Mouse (Mus musculus): ENCODE measurements around the gene Trappc2l. TPM values are rescaled to one million over a fixed set of nuclear protein-coding genes. Genes with fewer than 3 reads are reported as not detected.
"Not testable (repeated sequence)": the region's sequence is repeated elsewhere in the genome, so short reads cannot be mapped to it uniquely, and the experiment has no call there.

Trappc2l gene
- polyA plus RNA-seq, 1 experiment from 2014 or later: 101 TPM

- Histone ChIP-seq H3K4me1 (ENCODE audit: control insufficient read depth, insufficient read depth, low read length) (no peaks in the 10 kb centered on the region), H3K4me2 (ENCODE audit: low read length) (no peak overlapping the region), H3K9me3 (replicated peaks; ENCODE audit: control insufficient read depth, low read length, poor library complexity, severe bottlenecking) (no peaks in the 10 kb centered on the region), H3K27ac (ENCODE audit: low read length) (no peak overlapping the region), H3K4me3 (ENCODE audit: low read depth, low read length) (no peak overlapping the region), H3K36me3 (ENCODE audit: control insufficient read depth, insufficient read depth, low read length) (0 out of 2 replicates have a peak, but pooled peaks cover 3% of the 10 kb centered on the region), H3K27me3 (ENCODE audit: control insufficient read depth, insufficient read depth, low read depth, low read length) (no peaks in the 10 kb centered on the region), H3K9ac (ENCODE audit: low read depth, low read length) (no peak overlapping the region)
- WGBS: 75% methylated on average over 2 of the region's 2 CpGs
- ATAC-seq: no peak
Observed at GRCm38 (mm10) chr8:122626896-122627295, 15.5 kb downstream of the Trappc2l start.

GRCm38 (mm10) chr8:122629388-122629787, 17.9 kb downstream of the Trappc2l start:
- H3K4me1 ChIP-seq (ENCODE audit: control insufficient read depth, insufficient read depth, low read length): no peaks in the 10 kb centered on the region
- no peak overlapping the region for H3K27ac ChIP-seq (ENCODE audit: low read length)
- H3K27me3 ChIP-seq (ENCODE audit: control insufficient read depth, insufficient read depth, low read depth, low read length): no peaks in the 10 kb centered on the region
- no peak for ATAC-seq
- peaks cover 16% of the 10 kb centered on the region for H3K36me3 ChIP-seq (ENCODE audit: control insufficient read depth, insufficient read depth, low read length)
- H3K4me2 ChIP-seq (ENCODE audit: low read length): no peak overlapping the region
- no peaks in the 10 kb centered on the region for H3K9me3 ChIP-seq (replicated peaks; ENCODE audit: control insufficient read depth, low read length, poor library complexity, severe bottlenecking)
- no peak overlapping the region for H3K9ac ChIP-seq (ENCODE audit: low read depth, low read length)
- 20% methylated on average over 10 of the region's 10 CpGs for WGBS
- no peak overlapping the region for H3K4me3 ChIP-seq (ENCODE audit: low read depth, low read length)

GRCm38 (mm10) chr8:122630696-122631095, 19.3 kb downstream of the Trappc2l start:
- no peak overlapping the region for H3K4me3 ChIP-seq (ENCODE audit: low read depth, low read length)
- no peak overlapping the region for H3K27ac ChIP-seq (ENCODE audit: low read length)
- no peak overlapping the region for H3K9ac ChIP-seq (ENCODE audit: low read depth, low read length)
- no peak overlapping the region for H3K4me2 ChIP-seq (ENCODE audit: low read length)
- 51% methylated on average over 22 of the region's 22 CpGs for WGBS
- peaks cover 27% of the 10 kb centered on the region for H3K36me3 ChIP-seq (ENCODE audit: control insufficient read depth, insufficient read depth, low read length)
- H3K4me1 ChIP-seq (ENCODE audit: control insufficient read depth, insufficient read depth, low read length): no peaks in the 10 kb centered on the region
- H3K9me3 ChIP-seq (replicated peaks; ENCODE audit: control insufficient read depth, low read length, poor library complexity, severe bottlenecking): no peaks in the 10 kb centered on the region
- H3K27me3 ChIP-seq (ENCODE audit: control insufficient read depth, insufficient read depth, low read depth, low read length): no peaks in the 10 kb centered on the region
- ATAC-seq: no peak

- 80% methylated on average over 3 of the region's 3 CpGs for WGBS
Observed at GRCm38 (mm10) chr8:122632134-122632533, 20.7 kb downstream of the Trappc2l start.

GRCm38 (mm10) chr8:122633205-122633604, 21.8 kb downstream of the Trappc2l start:
- no peak overlapping the region for H3K27ac ChIP-seq (ENCODE audit: low read length)
- H3K4me1 ChIP-seq (ENCODE audit: control insufficient read depth, insufficient read depth, low read length): no peaks in the 10 kb centered on the region
- no peaks in the 10 kb centered on the region for H3K27me3 ChIP-seq (ENCODE audit: control insufficient read depth, insufficient read depth, low read depth, low read length)
- no peaks in the 10 kb centered on the region for H3K9me3 ChIP-seq (replicated peaks; ENCODE audit: control insufficient read depth, low read length, poor library complexity, severe bottlenecking)
- H3K9ac ChIP-seq (ENCODE audit: low read depth, low read length): no peak overlapping the region
- WGBS: 94% methylated on average over 14 of the region's 14 CpGs
- no peak overlapping the region for H3K4me2 ChIP-seq (ENCODE audit: low read length)
- H3K4me3 ChIP-seq (ENCODE audit: low read depth, low read length): no peak overlapping the region
- ATAC-seq: no peak
- H3K36me3 ChIP-seq (ENCODE audit: control insufficient read depth, insufficient read depth, low read length): peaks cover 30% of the 10 kb centered on the region

More at GRCm38 (mm10) chr8:122632134-122632533, 20.7 kb downstream of the Trappc2l start:
- H3K4me2 ChIP-seq (ENCODE audit: low read length); H3K9ac ChIP-seq (ENCODE audit: low read depth, low read length); H3K4me1 ChIP-seq (ENCODE audit: control insufficient read depth, insufficient read depth, low read length); H3K9me3 ChIP-seq (replicated peaks; ENCODE audit: control insufficient read depth, low read length, poor library complexity, severe bottlenecking); H3K27ac ChIP-seq (ENCODE audit: low read length); H3K27me3 ChIP-seq (ENCODE audit: control insufficient read depth, insufficient read depth, low read depth, low read length); ATAC-seq; H3K4me3 ChIP-seq (ENCODE audit: low read depth, low read length): not testable (repeated sequence)
- H3K36me3 ChIP-seq (ENCODE audit: control insufficient read depth, insufficient read depth, low read length): peaks cover 27% of the 10 kb centered on the region

- H3K27ac ChIP-seq (ENCODE audit: low read length): no peak overlapping the region
- no peaks in the 10 kb centered on the region for H3K9me3 ChIP-seq (replicated peaks; ENCODE audit: control insufficient read depth, low read length, poor library complexity, severe bottlenecking)
- H3K9ac ChIP-seq (ENCODE audit: low read depth, low read length): no peak overlapping the region
- H3K4me3 ChIP-seq (ENCODE audit: low read depth, low read length): no peak overlapping the region
- H3K4me2 ChIP-seq (ENCODE audit: low read length): no peak overlapping the region
- peaks cover 36% of the 10 kb centered on the region for H3K36me3 ChIP-seq (ENCODE audit: control insufficient read depth, insufficient read depth, low read length)
- no peaks in the 10 kb centered on the region; the same call in 1 of the 2 replicates for H3K4me1 ChIP-seq (ENCODE audit: control insufficient read depth, insufficient read depth, low read length)
- 80% methylated on average over 14 of the region's 14 CpGs for WGBS
- no peak for ATAC-seq
- no peaks in the 10 kb centered on the region for H3K27me3 ChIP-seq (ENCODE audit: control insufficient read depth, insufficient read depth, low read depth, low read length)
Observed at GRCm38 (mm10) chr8:122635878-122636802, 24.7 kb downstream of the Trappc2l start.

- Histone ChIP-seq H3K9me3 (replicated peaks; ENCODE audit: control insufficient read depth, low read length, poor library complexity, severe bottlenecking) (no peaks in the 10 kb centered on the region), H3K27ac (ENCODE audit: low read length) (no peak overlapping the region), H3K4me2 (ENCODE audit: low read length) (no peak overlapping the region), H3K27me3 (ENCODE audit: control insufficient read depth, insufficient read depth, low read depth, low read length) (no peaks in the 10 kb centered on the region), H3K4me1 (ENCODE audit: control insufficient read depth, insufficient read depth, low read length) (no peaks in the 10 kb centered on the region; the same call in 1 of the 2 replicates), H3K9ac (ENCODE audit: low read depth, low read length) (no peak overlapping the region), H3K36me3 (ENCODE audit: control insufficient read depth, insufficient read depth, low read length) (peaks cover 36% of the 10 kb centered on the region), H3K4me3 (ENCODE audit: low read depth, low read length) (no peak overlapping the region)
- ATAC-seq: no peak
- WGBS: 74% methylated on average over 9 of the region's 9 CpGs
Observed at GRCm38 (mm10) chr8:122636803-122637175, 25.3 kb downstream of the Trappc2l start.

- ATAC-seq: no peak
- 87% methylated on average over 9 of the region's 9 CpGs for whole genome bisulfite sequencing
- peaks cover 38% of the 10 kb centered on the region for H3K36me3 ChIP-seq (ENCODE audit: control insufficient read depth, insufficient read depth, low read length)
Observed at GRCm38 (mm10) chr8:122637230-122637629, 25.8 kb downstream of the Trappc2l start.

GRCm38 (mm10) chr8:122638601-122639000, 27.2 kb downstream of the Trappc2l start:
- 77% methylated on average over 16 of the region's 16 CpGs for WGBS
- ATAC-seq: no peak
- Histone ChIP-seq H3K4me1 (ENCODE audit: control insufficient read depth, insufficient read depth, low read length) (no peaks in the 10 kb centered on the region; the same call in 1 of the 2 replicates), H3K27me3 (ENCODE audit: control insufficient read depth, insufficient read depth, low read depth, low read length) (no peaks in the 10 kb centered on the region), H3K36me3 (ENCODE audit: control insufficient read depth, insufficient read depth, low read length) (peaks cover 32% of the 10 kb centered on the region), H3K4me3 (ENCODE audit: low read depth, low read length) (no peak overlapping the region), H3K4me2 (ENCODE audit: low read length) (no peak overlapping the region), H3K27ac (ENCODE audit: low read length) (no peak overlapping the region), H3K9me3 (replicated peaks; ENCODE audit: control insufficient read depth, low read length, poor library complexity, severe bottlenecking) (no peaks in the 10 kb centered on the region), H3K9ac (ENCODE audit: low read depth, low read length) (no peak overlapping the region)

More at GRCm38 (mm10) chr8:122637230-122637629, 25.8 kb downstream of the Trappc2l start:
- Histone ChIP-seq H3K4me1 (ENCODE audit: control insufficient read depth, insufficient read depth, low read length) (no peaks in the 10 kb centered on the region; the same call in 1 of the 2 replicates), H3K27ac (ENCODE audit: low read length) (no peak overlapping the region), H3K27me3 (ENCODE audit: control insufficient read depth, insufficient read depth, low read depth, low read length) (no peaks in the 10 kb centered on the region), H3K9ac (ENCODE audit: low read depth, low read length) (no peak overlapping the region), H3K4me2 (ENCODE audit: low read length) (no peak overlapping the region), H3K9me3 (replicated peaks; ENCODE audit: control insufficient read depth, low read length, poor library complexity, severe bottlenecking) (no peaks in the 10 kb centered on the region), H3K4me3 (ENCODE audit: low read depth, low read length) (no peak overlapping the region)

Measured in midbrain, embryonic 16.5 days (tissue).